Mouse (Mus musculus) gastrocnemius, postnatal 25 days (tissue): ENCODE results near the gene E2f6. TPM values are rescaled to one million over a fixed set of nuclear protein-coding genes. Genes with fewer than 3 reads are reported as not detected.

ENCODE experiments used
- DNase-seq: peaks from one replicate; pipeline ENCODE4 v3.0.0; 2022
- total RNA-seq, 2 experiments: library from RNA; stranded (reverse); gene quantifications; 1 replicate in 1 of 2; 2 replicates in 1 of 2; pipeline ENCODE4 v1.2.3; 2021

Gene E2f6
- total RNA-seq, 2 experiments from 2014 or later, result 96.4 to 114 TPM

DNA sequence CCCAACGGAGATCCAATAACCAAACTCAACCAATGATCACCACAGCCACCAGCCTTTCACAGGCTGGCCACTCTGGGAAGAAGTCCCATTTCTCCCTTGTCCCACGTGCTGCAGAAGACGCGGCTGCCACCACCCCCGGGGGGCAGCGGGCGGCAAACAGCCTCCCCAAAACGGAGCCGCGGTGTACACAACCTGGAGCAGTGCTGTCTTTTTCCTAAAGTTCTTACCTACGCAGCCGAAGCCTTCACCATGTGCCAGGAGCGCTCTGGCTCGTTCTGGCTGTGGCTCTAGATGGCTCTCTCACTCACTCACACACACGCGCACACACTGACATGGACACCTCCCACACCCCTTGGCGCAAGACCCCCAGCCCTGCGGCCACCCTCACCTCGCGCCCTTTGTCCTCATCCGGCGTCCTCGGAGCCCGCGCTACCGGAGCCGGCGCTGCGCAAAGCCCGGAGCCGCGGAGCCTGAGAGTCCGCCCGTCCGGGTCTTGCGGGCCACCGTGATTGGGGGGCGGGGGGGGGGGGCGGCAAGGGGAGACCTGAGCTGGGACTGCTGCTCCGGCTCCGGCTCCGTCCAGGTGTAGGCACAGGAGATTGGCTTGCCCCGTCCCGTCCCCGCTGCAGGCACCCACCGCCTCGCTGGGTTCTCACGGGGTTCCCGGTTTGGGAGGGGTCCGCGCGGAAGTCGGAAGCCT is 10.4 kb upstream of the E2f6 start, which contains the start of gene Greb1:
Gene Greb1, minus strand, starts transcription at position 628 of the 700 bp plus-strand sequence.
- DNase-seq, result no peak

- no peak for DNase-seq
Measured at GRCm38 (mm10) chr12:16800959-16801315, 9.8 kb upstream of the E2f6 start.

- no peak for DNase-seq
Measured at GRCm38 (mm10) chr12:16803237-16803955, 7.4 kb upstream of the E2f6 start.

DNA sequence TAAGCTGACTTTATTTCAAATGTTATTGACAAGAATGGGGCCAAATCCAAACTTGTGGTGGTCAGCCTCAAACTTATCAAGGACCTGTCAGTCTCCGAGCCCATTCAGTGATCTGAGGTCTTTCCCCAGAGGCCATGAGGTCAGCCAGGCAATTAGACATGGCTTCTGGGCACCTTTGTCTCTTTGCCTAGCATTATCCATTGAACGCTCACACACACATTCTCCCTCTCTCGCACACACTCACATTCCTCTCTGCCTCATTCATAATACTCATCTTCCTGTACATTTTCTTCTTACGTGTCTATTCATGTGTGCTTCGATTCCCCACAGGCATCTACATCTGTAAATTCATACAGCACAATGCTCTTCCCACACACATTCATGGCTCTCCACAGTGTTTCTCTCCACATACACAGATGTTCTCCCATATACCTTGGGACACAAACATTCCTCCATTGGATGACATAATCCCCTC is 6.8 kb upstream of the E2f6 start:
- DNase-seq, result no peak

- peak; percentile 28 for DNase-seq
Measured at GRCm38 (mm10) chr12:16805511-16805910, 5.3 kb upstream of the E2f6 start.

GRCm38 (mm10) chr12:16808045-16808444 is 2.7 kb upstream of the E2f6 start:
- no peak for DNase-seq

- DNase-seq, result no peak
Measured at GRCm38 (mm10) chr12:16811477-16811876, 714 bp downstream of the E2f6 start.

- DNase-seq, result no peak
Measured at GRCm38 (mm10) chr12:16817147-16817546, 6.4 kb downstream of the E2f6 start.

DNA sequence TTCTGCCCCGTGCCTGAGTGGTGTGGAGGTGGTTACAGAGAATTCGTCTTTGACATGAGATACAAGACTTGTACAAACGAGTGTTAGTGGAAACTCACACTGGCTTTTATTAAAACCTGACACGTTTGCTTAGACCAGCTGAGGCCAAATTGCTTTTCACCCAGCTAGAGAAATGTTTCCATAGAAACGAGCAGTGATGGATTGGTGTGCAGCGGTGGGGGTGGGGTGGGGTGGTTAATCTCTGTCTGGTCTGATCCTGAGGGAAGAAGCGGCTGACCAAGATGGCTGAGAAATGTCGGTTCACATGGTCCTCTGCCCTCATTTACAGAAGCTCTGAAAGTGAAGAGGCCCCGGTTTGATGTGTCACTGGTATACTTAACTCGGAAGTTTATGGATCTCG is 7.8 kb downstream of the E2f6 start:
- no peak for DNase-seq

DNA sequence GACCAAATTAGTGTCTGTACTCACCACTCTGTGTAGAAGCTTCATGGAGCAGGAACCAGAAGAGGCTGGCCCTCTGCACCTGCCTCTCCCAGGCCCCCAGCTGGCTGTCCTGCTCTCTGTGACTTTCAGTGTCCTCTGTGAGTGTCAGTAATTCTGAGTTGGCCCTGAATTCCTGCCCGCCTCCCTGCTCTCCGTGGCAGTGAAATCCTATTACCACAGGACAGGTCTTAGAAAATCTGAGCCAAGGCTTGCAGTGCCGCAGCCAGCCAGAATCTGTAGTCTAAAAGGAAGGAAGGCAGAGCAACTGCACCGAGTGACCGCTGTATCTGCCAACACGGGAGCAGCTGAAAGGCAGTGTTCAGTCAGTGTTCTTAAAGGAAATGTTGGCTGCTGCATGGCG is 10.0 kb downstream of the E2f6 start:
- peak; percentile 69 for DNase-seq

DNA sequence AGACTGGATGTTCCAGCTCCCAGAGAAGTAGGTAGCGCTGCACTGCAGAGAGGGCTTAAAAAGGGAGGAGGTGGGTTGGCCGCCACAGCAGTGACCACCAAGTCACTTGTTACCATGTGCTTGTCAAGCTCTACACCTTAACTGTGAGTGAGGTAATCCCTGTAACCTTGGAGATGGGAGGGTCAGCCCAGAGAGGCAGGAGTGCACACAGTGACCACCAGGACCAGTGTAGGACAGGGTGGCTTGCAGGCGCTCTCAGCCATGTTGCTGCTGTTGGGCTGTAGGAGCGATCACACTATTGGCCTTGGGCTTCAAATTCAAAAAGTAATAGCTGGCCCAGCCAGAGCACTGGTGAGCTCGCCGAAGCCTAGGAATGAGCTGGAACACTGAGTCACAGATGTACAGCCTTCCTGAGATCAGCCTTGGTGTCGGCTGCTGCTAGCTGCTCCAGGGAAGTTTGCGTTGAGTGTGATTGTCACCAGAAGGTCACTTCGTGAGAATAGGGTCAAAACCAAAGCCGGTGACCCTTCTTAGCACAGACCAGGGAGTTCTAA is 11.5 kb downstream of the E2f6 start:
- DNase-seq, result no peak

DNA sequence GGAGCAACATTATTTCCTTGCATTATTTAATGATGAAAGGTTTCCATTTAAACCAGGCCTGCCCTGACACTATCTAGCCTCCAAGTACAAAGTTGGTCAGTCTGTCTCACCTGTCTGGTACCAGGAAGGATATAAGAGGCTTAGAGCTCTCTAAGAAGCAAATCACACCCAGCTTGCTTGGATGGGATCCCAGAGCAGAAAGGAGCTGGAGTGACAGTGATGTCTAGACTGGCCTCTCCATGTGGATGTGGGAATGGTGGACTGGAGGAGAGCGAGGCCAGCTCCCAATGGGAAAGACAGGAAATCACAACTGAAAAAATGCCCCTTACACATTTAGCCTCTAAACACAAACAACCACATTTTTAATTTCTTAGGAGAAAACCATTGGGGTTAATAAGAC is 12.9 kb downstream of the E2f6 start:
- DNase-seq, result no peak

DNA sequence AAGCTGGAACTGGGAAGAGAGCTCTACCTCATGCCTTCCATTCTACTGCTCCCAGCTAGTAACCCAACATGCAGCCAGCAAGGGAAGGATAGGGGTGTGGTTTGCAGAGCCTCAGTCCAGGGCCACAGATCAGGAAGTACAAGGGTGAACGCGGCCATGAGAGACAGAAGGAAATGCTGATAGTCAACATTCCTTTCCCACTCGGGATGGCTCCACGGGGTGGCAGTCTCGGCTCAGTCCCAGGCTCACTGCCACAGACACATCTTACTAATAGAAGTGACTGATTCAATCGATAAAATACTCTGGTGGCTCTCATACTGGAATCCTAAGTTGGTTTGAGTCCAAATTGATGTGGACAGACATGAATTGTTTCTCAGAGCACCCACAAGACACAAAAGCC is 17.7 kb downstream of the E2f6 start:
- peak; percentile 40 for DNase-seq

- no peak for DNase-seq
Measured at GRCm38 (mm10) chr12:16829785-16830184, 19.0 kb downstream of the E2f6 start.

DNA sequence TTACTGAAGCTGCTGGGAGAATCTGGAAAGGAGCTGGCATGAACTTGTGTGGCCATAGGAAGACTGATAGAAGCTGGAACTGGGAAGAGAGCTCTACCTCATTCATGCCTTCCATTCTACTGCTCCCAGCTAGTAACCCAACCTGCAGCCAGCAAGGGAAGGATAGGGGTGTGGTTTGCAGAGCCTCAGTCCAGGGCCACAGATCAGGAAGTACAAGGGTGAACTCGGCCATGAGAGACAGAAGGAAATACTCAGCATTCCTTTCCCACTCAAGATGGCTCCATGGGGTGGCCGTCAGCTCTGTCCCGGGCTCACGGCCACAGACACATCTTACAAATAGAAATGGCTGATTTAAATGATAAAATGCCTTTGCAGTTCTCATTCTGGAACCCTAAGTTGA is 20.3 kb downstream of the E2f6 start:
- DNase-seq, result no peak

DNA sequence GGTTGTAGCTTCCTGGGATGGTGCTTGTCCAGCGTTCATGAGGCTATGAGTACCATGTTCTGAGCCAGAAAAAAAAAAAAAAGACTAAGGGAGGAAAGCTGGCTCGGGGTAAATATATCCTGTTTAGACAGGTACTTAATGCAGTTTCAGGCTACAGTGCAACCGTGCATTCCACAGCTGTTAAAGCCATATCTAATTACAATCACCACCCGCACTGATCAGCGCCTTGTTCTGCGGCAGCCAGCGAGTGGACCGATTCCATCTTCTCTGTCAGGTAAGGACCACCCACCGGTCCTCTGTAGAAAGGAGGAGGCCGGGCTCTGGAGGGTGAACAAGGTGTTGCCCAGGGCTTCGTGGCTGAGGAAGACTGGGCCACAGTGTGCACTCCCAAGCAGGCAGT is 23.9 kb downstream of the E2f6 start:
- DNase-seq, result no peak

GRCm38 (mm10) chr12:16836188-16836587 is 25.4 kb downstream of the E2f6 start:
- DNase-seq, result peak; percentile 73

DNA sequence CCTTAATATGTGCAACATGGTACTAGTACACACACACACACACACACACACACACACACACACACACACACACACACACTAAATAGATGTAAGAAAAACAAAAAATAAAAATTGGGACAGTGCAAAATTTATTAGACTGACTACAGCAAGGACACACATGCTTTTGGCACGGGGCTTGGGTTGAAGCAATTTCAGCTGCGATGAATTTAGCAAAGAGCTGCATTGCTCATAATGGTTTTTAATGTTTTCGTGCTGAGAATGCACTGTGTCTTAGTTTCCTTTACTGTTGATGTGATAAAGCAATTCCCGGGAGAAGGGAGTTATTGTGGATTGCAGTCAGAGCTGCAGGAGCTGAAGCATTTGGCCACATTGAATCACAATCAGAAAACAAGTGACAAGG is 27.0 kb downstream of the E2f6 start:
- no peak for DNase-seq

- DNase-seq, result peak; percentile 32
Measured at GRCm38 (mm10) chr12:16840842-16841782, 30.3 kb downstream of the E2f6 start.

GRCm38 (mm10) chr12:16844623-16845592 is 34.1 kb downstream of the E2f6 start:
- no peak for DNase-seq

DNA sequence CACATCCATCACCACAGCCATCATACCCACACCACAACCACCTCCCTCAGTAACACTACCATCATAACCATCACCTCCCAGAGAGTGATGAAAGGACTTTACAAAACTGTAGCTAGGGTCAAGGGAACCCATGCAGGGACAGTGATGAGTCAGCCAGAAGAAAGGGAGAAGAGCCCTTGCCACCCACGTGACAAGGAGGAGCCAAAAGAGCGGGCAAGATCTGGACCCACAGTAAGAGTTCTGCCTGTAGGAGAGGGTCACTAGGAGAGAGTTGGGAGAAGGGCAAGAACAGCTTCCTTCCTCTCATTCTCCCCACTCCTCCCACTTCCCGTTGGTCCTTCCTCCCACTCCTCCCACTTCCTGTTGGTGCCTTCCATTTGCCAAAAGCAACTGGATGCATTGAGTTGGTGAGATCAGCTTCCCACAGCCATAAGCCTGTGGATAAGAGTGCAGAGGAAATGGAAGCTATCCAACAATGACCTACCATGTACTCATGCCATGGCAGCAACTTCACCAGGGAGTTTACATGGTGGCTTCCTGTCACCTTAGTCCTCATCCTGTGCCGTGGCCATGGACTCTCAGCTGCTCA is 36.5 kb downstream of the E2f6 start:
- no peak for DNase-seq
